Mouse (Mus musculus) CH12F3 (cell line): ENCODE data around the gene Nckap5.

ENCODE experiments used
- in situ Hi-C: fragments of 300-500 bp; cut with MboI; formaldehyde crosslinking; loops from 2 replicates; pipeline ENCODE4 v1.14.3; 2020; ENCODE audit warnings: low sequenced_read_pairs

Gene Nckap5

DNA sequence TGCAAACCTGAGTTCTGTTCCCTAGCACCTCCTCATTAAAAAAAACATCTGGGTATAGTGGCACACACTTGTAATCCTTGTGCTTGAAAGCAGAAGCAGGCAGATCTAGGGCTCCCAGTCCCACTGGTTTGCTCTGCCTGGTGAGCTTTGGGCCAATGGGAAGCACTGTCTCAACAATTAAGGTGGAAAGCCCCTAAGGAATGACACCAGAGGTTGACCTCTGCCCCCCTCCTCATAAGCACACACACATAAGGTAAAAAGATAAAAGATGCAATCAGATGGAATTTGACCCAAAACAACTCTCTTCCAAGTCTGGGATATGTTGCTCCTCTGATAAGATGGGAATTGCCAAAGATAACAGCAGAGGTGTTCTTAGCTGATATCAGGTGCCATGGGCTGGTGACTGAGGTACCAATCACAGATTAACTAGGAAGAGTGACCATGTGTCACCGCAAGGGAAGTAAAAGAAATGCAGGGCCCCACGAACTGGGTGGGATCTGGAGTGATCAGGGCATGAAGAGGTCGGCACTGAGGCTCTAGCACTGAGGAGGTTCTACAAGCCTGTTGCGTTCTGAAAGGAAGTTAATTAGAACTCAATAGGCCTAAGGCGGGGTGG is 110.8 kb downstream of the Nckap5 start:
- in situ Hi-C loops, result no loop called here

DNA sequence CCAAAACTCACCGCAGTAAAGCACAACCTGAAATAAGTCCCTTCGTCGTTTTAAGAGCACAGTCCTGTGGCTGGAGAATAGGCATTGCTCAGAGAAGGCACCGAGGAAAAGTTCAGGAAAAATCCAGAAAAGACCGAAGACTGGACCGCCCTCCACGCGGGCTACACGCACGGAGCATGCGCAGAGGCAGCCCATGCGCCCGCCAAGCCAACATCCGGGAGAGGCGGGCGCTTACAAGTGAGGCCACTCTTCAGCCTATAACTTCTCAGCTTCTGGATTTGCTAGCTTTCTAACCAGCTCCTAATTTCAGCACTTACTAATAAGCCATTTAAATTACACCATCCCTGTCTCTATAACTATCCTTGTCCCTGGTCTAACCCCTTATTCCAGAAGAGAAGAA is 124.0 kb downstream of the Nckap5 start:
- in situ Hi-C loops, result no loop called here

DNA sequence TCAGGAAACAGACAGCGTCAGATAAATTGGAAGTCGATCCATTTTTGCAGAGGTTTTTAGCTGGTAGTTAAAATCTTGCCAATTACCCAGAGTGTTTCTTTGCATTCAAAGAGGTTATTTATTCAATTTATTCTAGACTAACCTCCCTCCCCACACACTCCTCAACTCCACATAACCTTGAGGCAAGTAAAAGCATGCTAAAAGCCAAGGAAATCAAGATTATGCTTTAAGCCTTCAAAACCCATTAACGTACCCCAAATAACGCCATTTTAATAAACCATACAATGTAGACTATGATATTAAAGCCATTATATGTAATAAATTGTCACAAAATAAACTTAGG is 129.7 kb downstream of the Nckap5 start:
- in situ Hi-C loops, result no loop called here

DNA sequence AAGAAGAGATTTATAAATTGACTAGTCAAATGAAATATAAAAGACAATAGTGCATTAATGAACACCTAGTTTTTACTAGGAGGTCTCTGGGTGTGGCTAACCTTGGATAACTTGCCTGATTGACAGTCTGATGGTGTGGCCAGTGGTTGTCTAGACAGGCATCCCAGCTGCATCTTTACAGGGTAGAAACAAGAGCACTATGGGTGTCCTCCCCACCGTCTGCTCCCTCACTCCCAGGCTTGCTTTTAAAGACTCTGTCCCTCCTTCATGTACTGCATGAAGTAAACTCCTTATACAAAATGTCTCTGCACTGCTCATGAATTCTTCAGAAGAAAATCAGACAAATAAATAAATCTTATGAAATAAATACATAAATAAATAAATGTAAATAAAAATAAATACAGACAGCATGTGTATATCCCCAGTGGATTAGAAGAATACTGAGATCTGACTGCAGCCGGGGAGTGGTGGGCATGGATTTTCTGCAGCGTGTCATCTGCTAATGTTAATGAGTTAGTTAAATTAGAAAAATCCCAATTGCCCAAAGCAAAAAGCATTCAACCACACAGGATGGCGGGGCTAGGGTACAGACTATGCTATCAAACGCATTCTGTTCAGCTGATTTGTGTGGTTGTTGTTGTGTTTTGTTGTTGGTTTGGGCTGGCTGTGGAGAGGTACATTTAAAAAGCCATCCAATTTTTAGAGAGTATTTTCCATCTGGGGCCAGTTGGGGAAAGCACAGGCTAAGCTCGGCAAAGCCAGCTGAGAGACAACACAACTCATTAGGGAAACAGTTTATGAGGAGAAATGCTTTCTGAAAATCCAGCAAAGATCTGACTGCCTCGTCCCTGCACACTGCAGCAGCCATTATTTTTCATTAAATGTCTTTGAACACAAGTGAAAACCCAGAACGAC is 130.3 kb downstream of the Nckap5 start:
- in situ Hi-C loops, result no loop called here

DNA sequence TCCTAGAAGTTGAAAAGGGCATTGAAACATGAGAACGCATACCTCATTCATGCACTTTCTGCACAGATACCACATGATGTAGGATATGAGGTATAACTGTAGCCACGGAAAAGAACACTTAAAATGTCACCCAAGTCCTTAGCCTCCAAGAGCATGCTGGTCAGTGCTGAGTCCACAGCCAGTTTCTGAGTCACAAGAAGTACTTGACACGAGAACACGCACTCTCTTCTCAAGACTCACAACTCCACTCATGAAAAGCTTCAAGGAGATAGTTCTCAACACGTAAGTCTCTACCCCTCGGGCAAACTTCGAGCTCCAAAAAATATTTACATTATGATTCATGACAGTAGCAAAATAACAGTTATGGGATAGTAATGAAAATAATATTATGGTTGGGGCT is 137.0 kb downstream of the Nckap5 start:
- in situ Hi-C loops, result no loop called here

DNA sequence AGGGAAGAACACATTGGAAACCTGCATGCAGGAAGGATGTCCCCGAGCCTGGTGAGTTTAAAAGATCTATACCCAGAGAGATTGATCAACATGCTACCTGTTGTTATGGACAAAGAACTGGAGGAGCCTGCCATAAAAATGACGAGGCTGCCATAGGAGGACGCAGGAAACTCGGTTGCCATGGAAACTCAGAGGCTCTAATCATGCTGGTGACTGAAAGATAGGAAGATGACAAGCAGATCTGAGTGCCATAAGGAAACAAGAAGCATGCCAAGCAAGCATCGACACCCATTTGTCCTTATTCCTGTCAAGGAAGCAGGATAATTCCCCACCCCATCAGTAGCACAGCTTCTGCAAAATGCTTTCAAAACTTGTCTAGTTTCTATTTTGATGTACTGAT is 142.0 kb downstream of the Nckap5 start:
- in situ Hi-C loops, result no loop called here

DNA sequence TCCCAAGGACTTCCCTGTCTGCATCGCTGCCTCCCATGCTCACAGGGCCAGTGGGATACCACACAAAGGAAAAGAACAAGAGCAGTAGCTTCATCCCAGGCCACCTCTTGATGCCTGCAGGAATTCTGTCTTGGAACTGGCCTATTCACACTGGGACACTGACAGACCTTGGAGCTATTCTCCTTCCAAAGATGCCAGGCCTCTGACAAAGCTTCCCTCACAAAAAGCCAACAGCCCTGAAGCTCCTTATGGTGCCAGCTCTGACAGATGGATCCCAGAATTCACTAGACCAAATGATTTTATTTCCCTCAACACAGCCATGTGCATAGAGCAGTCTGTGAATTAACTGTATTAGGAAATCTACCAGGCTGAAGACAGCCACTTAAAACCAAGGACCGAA is 143.9 kb downstream of the Nckap5 start:
- in situ Hi-C loops, result no loop called here

DNA sequence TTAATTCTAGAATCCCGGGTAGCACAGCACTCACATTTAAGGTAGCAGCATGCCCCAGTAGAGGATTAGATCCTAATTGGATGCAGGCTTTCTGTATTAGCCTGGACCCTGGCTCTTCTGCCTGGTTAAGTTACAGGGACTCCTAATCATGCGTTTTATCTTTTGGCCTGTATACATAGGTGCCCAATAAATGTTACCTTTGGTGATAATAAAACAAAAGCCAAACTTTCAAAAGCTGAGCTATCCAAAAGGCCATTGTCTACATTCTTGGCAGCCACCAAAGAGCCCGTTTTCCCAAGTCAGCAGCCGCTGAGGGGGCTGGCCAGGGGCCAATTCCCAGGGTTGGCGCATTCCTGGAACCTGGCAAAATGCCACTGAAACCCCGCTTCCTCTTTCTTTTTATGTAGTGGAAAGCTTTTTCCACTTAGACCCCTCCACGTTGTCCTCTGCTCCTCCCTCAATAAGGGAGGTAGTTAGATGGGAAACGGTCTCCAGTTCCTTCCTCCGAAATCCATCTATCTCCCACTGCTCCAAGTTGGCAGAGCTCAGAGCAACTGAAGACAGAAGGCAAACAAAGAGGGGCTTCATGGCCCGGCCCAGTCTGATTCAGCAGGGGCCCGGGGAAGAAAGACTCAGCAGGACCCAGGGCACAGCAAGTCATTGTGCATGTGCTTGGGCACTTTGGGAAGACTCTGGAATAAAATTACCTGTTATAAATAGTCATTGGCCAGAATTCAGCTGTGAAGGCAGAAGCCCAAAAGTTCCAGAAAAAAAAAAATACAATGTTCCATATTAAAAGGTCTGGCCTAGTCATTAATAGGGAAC is 146.8 kb downstream of the Nckap5 start:
- in situ Hi-C loops, result no loop called here

DNA sequence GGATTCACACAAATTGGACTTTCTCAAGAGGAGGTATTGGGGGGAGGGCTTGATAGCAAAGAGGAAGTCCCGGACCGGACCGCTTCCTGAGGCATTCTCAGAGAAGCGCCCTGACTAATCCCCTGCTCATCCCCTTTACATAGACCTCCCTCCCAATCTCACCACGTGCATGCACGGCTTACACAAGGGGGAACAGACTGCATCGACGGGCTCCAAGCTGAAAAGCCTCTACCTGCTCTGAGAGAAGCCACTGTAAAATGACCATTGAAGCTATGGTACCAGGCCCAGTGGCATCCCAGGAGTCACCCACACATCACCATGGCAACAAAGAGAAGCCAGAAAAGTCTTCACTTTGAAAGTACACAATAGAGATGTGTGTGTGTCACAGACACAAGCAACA is 148.8 kb downstream of the Nckap5 start:
- in situ Hi-C loops, result no loop called here

DNA sequence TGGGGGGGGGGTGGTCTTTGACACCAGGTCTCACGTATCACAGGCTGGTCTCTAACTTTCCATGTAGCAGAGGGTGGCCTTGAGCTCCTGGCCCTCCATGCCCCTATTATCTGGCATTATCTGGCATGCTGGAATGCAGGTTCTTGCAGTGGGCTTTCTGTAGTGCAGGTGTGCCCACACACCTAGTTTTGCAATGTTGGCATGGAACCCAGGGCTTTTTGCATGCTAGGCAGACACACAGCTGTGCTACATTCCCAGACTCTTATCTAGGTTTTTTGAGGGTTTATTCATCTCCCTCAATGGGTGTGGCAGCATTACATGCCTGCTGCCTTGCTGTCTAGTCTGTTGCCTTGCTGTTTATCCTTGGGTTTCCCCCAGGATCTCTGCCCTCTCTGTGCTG is 151.3 kb downstream of the Nckap5 start:
- in situ Hi-C loops, result no loop called here

DNA sequence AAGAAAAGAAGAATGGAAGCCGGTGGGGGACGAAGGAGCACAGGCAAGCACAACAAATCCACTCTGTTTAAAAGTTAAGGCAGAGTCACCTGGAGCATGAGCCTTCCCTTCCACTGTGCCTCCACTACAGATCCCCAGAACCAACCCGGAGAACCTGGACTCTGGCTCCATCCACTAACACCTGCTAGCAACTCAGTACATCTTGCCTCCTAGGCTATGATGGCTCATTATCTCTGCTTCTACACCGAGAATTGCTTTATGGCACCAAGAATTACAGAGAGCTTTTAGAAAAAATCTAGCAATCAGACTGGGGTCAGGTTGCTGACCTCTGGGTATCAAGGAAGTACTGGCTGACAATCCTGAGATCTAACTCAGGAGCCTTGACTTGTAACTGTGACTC is 153.3 kb downstream of the Nckap5 start:
- in situ Hi-C loops, result no loop called here

DNA sequence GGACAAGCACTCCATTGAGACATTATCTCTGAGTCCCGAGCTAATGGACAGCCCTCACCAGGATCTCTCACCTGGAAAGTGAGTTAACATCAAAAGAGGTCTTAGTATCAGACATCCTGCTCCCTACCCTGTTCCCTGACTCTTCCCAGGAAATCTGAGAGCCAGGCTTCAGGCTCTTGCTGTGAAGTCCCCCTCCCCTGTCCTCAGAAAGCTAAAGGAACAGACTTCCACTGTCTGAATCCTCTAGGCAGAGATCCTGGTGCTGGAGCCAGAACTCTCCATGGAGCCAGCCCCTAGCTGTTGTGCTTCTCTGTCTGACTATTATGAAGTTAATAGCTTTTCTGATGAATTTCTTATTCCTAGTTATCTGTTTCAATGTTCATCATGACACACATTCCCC is 153.8 kb downstream of the Nckap5 start:
- in situ Hi-C loops, result no loop called here

DNA sequence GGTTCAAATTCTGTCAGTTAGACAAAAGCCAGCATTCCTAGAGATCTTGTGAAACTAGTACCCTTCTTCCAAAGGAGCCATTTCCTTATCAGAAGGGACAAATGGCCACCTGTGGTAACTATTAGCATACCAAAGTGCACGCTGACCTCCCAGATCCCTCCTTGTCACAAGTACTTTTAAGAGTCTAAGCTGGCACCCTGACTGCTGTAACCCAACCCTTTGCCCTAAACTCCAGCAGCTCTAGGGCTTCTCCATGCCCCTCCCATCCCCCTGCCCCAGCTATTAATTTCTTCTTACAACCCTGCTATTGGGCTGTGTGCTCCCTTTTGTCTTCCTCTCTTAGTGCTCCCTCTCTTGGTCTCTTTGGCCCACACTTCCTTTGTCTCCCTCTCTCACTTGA is 155.5 kb downstream of the Nckap5 start:
- in situ Hi-C loops, result no loop called here

DNA sequence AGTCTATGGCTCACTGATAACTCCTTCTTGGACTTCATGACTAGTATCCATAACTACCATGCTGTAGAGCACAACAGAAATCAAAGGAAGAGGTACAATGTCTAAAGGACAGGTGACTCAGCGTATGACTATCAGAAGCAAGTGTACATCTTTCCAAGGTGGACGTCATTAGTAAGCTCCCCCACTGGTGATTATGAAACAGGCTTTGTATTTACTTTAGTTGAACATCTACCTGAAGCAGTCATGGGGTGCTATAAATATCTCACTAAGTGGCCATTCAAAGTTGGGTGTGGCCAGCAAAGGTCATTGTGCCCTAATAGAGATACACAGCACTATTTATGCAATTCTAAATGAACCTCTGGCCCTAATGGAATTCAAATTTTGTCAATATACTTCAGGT is 157.4 kb downstream of the Nckap5 start:
- in situ Hi-C loops, result no loop called here

DNA sequence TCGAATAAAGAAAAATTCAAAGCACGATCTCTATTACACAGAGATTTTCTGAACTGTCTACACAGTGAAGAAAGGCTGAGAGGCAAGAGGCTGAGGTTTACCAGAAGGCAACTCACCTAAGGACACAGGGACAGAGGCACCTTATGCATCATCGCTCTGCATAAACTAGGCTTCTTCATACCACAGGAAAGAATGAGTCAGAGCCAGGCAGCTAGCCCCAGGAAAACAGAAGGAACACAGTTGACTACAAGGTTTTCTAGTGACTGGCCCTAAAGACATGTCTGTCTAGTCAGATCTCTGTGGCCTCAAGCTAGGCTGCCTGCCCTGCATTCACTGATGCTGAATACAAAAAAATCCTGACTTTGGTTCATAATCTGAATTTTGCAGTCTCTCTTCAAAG is 160.1 kb downstream of the Nckap5 start:
- in situ Hi-C loops, result no loop called here

DNA sequence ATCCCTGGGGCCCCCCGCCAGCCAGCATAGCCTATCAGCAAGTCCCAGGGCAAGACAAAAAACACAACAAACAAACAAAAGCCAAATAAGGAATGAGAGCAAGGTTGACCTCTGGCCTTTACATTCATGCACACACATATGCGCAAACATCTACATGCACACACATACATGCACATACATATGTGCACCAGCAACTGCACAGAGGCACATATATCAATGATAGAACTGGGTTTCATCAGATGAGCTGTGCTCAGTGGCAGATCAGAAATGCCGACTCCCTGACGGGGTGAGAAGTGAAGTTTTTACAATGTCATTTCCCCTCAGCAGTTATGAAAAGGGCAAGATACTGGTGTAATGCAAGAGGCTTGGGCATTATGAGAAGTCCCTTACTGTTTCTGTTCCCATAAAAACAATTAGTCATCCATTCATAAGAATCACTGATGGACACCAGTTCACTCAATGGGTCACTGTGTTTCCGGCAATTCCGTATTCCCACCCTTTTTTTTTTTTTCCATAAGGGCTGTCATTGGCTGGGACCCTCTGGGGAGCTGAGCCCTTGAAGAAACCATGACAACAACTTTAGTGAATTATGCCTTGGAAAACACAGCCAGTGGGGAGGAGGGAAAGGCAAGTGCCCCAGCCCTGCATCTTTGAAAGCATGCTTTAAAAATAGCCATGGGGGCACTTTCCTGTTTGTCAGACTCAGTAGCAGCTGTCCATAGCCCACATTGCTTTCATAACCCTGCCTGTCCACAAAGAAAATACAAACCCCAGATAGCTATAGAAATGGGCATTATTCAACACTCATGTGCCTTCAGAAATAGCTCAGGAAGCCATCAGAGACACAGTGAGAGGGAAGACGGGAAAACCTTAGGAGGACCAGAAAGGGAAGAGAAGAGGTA is 170.2 kb downstream of the Nckap5 start:
- in situ Hi-C loops, result no loop called here

DNA sequence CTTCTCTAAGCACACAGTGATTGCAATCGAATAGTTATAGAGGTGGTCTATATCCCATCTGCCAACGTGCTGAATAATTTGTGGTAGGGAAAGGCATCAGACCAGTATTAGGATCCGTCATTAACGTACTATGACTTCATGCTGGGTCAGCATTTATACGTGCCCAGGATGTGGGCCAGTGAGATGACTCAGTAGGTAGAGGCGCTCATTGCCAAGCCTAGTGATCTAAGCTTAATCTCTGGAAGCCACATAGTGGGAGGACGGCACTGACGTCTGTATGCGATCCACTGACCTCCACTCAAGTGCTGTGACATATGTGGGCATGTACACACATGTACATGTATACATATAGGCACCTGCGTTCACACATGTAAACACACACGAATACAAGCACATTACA is 171.9 kb downstream of the Nckap5 start:
- in situ Hi-C loops, result no loop called here

DNA sequence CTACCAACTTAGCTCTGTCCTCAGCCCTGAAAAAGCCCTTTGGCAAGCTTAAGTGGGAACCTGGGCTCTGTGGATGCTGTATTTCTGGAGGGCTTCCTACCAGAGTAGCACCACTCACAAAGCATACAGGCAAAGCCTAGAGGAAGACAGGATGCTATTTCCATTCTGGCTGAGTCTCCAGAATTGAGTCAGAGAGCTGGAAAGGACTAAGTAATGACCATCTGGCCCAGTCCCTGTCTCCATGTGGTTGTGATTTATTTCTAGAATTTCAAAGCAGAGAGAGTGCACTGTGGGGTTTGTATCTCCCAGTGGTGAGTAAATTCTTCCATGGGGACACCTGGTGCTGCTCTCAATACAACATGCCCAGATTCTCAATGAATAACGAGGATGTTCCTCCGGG is 174.4 kb downstream of the Nckap5 start:
- in situ Hi-C loops, result no loop called here

DNA sequence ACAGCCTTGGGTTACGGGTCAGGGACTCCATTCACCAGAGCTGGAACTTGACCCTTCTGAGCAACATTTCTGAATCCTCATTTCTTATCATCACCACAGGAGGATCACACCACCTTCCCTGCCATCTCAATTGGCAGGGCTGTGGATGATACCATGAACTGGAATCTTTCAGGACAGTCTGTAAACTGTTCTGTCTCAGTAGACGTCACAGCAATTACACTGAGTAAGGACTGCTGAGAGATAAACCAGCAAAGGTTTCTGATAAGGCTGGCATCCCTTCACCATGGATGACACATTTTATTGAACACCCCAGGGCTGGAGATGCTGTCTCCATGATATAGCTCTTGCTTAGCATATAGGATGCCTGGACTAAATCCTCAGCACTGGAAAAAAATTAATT is 178.5 kb downstream of the Nckap5 start:
- in situ Hi-C loops, result no loop called here

DNA sequence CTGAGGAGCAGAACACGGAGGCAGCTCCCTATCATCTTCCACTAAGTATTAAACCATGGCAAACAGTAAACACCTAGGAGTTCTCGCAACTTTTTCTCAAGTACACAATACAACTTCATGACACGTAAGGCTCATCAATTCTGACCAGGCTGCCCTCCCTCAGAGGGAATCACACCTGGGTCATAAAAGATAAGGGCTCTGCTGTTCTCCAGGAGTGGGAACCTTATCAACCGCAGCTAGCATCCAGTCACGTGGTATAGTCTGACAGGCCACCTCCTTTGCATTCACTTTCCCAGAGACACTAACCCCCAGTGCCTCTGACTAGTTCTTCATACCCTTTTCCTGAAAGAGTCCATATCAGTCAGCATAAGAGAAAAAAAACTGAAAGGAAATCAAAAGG is 179.8 kb downstream of the Nckap5 start:
- in situ Hi-C loops, result no loop called here

DNA sequence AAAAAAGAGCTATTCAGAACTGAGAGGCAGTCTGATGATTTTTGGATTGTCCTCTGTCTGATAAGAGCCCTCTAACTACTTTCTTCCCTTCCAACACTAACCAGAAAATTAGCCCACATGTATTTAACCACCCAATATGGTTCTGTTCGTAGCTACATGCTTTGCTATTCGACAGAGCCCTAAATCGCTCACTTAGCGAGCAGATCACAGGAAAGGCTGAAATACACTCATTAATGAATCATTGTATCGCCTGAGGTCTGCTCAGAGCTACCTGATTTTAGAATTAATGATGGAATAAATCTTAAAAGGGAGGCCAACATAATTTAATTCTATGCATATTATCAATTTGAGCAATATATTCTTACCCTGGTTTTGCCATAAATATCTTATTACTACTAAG is 187.8 kb downstream of the Nckap5 start:
- in situ Hi-C loops, result no loop called here
